Mouse (Mus musculus): ENCODE data around the gene Kcnk6.

DNA sequence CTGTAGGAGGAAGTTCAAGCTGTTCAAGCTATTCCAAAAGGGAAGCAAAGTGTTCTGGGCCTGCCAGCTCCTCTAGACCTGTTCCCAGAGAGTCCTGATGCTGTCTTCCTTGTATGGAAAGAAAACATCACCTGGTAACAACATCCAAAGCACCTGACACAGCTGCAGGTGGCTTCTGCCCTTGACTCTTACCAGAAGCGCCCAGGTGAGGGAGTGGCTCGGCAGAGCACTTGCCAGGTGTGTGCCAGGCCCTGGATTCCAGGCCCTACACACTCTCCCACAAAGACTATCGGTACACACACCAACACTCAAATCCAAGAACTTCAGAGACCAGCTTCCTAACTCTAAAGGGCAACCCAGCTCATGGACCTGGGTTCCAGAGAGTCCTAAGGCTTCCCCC is 31.5 kb upstream of the Kcnk6 start:
- TF ChIP-seq CTCF (IDR thresholded peaks at IDR 0.05; ENCODE audit: low read depth) (no peak), EP300 (optimal IDR thresholded peaks at IDR 0.05) (no peak)
